Mouse (Mus musculus): Measurements from ENCODE around the gene Whrn.

Whrn gene

DNA sequence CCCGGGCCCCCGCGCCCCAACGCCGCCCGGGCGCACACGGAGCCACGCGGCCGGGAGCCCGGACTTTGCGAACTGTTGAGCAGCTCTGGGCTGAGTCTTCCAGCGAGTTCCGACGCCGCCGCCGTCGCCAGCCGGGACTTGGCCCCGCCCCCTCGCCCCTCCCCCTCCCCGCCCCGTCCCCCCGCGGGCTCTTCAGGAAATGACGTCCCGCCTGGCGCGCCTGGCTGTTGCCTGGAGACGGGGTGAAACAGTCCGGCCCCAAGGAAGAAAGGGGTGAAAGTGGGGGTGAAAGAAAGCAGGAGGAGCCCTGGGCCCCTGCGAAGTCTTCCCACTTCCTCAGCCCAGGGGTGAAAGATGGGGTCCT is at the start of gene Whrn:
Gene Whrn, minus strand, starts transcription at position 77 of the 364 bp plus-strand sequence.
- DNase-seq (ENCODE audit: low spot score): peak; percentile 76

DNA sequence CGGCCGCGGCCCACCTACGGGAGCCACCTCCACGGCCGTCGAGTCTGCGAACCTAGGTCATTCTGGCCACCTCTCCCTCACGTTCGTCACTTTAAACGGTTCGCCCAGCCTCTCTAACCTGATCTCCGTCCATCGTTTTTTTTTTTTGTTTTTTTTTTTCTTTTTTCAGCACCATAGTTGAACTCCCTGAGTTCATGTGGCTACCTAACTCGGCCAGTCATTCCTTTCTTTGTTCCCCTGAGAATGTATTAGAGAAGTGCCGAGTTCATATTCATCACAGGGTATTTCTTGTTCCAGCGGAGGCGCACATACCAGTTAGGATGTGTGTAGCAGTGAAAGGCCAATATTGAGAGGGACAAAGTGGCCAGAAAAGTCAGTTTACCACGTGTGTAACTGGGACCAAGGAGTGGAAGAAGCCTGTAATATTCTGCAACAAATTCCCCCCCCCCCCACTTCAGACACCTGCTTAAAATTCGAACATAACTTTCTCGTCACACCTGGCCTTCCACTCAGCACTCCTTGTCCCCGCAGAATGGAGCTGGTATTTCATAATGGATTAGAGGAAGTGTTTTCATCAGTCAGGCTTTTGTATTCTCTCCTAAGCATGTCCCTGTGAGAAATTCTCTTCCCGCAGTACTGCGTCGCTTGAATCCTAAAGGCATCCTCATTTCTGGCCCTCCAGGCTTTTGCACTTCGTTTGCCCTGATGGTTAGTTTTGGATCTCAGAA is 49.6 kb upstream of the Whrn start:
- no peak for DNase-seq (ENCODE audit: low spot score)

DNA sequence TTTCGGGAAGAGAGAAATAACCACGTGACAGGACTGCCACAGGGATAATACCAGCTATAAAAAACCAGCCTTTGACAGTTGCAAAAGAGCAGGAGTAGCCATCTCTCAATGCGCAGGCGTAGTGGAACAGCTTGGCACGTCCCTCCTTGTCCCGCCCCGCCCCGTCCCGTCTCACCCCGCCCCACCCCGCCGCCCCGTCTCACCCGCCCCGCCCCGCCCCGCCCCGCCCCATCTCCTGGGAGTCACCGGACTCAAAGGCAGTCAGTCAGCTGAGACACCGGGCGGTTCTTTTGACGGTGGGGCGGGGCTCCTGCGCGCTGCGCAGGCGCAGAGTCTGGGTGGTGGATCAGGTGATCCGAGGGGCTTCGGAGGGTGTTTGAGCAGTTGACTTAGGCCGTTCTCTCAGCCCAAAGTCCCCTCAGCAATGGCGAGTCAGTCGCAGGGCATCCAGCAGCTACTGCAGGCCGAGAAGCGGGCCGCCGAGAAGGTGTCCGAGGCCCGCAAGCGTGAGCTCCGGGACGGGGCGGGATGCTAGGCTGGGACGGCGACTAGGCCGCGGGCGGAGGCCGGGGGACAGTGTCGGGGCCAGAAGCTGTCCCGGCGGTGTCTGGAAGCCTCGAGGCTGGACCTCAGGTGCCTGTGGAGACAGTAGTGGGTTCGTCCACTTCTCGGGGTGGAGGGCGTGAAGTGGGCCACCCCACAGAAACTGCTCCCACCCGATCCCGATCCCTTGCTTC is 48.9 kb upstream of the Whrn start, which contains the start of gene Atp6v1g1:
Gene Atp6v1g1, plus strand, starts transcription at position 279 of the 737 bp plus-strand sequence.
- DNase-seq (ENCODE audit: low spot score): peak; percentile 96

DNA sequence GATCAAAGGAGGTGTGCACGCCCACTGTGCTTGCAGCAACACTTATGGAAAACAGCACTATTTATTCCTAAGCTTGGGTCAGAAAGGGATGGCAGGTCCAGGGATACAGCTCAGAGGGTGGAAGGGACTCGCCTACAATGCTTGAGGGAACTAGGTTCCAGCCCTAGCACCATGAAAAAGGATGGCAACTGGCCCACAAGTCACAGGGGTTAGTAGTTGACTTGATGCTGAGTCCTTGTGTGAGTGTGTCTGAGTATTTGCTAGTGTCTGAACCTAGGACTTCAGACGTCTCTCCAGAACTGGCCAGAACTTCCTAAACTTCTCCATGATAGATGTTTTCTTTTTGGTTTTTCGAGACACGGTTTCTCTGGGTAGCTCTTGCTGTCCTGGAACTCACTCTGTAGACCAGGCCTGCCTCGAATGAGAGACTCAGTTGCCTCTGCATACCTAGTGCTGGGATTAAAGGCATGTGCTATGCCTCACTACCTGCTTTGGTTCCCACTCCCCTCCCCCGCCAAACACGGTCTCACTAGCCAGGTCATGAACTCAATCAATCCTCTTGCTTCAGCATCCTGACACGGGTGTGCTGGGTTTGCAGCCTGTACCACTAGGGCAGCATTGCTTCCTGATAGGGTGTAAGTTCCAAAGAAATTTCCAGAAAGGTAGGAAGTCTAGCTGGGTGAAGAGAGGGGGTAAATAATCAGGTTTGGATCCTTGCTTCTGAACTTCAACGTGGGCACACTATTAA is 48.1 kb upstream of the Whrn start:
- no peak for DNase-seq (ENCODE audit: low spot score)

- no peak for DNase-seq (ENCODE audit: low spot score)
These were observed 46.4 kb upstream of the Whrn start for GRCm38 (mm10) chr4:63542209-63542608.

DNA sequence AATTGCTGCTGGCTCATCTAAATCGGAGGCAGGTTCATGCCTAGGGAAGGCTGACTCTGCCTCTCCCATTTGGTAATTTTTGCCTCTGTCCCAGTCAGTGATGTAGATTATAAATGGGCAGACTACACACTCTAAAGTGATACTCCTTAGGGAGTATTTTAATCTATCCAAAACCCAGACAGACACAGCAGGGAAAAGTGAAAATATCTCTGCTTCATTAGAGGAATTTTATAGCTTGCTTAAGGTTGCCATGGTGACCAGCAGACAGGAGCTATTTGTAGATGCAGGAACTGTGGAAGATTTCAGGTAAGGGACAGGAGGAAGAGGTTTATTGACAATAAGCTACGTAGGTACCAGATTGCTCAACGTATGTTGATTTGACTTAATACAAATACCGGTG is 41.8 kb upstream of the Whrn start:
- DNase-seq (ENCODE audit: low spot score): no peak

DNA sequence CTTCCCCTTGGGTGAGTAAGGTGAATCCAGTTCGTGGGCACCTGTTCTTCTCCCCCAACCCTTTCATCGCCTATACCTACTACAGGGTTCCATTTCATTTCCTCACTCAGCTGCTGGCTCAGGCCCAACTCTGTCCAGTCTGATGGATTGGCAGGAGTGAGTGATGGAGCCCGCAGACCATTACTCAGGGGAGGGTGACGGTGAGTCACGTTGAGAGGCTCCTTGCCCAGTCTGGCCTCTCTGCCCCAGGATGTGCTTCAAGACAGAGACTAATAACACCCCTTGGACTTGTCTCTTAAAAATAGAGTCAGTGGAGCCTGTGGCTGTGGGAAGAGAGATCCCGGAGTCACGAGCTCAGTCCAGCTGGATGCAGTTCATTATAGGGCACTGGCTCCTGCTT is 34.6 kb upstream of the Whrn start:
- DNase-seq (ENCODE audit: low spot score): no peak

- no peak for DNase-seq (ENCODE audit: low spot score)
These were observed 33.2 kb upstream of the Whrn start for GRCm38 (mm10) chr4:63528946-63529345.

DNA sequence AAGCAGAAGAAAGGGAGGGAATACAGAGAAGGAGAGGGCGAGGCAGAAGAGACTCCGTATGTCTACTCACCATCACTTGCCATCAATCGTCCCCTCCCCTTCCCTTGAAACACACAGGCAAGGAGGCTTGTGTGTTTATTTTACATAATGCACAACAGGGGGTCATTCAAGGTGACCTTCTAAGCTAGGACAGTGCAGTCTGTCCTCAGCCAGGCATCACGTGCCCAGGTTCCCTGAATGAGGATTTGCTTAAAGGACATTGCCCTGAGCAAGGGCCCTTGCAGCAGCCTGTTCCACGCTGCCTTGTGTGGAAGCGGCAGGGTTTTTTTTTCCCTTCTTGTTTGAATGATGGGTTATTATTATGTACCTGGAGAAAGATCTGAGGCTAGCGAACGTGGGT is 29.7 kb upstream of the Whrn start:
- DNase-seq (ENCODE audit: low spot score): no peak

DNA sequence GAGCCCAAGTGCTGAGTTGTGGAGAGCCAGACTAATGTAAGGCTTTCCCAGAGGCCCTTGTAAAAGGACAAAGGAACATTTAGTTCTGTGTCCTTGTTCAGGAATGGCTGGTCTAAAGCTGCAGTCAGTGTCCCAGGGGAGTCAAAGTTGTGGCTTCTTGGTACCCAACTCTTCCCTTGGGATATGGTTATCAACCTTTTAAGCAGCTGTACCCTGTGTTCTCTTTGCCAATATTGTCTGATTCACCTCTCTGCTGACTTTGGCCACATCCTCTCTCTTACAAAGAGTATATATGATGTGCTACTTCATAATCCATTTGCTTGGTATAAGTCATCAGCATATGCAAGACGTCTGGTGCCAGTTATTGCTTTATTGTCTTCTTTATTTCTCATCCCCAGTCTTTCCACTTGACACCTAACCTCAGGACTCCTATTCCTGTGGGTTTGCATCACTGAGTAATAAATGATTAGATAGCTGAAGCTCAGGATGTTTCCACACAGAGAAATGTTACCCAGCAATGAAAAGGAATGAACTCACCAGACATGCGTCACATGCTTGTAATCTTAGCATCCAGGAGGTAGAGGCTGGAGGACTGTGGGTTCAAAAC is 26.1 kb upstream of the Whrn start:
- DNase-seq (ENCODE audit: low spot score): no peak

DNA sequence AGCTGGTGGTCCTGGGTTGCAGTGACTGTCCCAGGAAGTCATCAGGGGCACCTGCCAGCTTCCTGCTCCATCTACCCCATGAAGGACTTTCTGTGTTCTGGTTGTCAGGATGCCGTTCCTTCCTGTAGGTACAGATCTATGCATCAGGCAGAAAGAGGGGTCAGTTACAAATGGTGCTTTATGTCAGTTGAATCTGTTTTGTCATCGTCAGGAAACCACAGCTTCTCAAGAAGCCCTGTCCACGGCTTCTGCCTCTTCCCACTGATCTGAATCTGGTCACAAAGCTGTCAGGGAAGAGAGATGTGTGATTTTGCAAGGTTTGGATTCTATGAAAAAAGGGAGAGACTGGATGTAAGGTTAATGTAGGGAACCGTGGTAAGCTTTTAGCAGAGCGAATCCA is 19.2 kb upstream of the Whrn start:
- DNase-seq (ENCODE audit: low spot score): no peak

DNA sequence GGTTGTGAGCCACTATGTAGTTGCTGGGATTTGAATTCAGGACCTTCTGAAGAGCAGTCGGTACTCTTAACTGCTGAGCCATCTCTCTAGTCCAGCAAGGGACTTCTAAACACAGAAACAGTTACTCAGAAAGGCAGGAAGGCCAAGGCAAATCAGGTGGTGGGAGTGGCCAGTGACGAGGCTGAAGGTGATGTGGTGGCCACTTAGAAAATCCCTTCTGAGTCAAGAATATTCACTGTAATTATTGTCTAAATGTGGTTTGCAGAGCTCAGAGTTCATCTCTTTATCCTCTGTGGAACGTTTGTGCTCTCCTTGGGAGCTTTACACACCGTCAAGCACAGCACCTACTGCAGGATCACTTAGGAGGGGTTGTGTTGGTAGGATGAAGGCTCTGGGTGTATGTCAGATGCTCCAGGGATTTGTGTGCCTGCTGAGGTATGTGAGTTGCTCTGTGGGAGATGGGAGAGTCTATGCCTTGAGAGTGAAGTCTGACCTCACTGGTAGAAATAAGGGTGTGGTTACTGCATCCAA is 18.7 kb upstream of the Whrn start:
- no peak for DNase-seq (ENCODE audit: low spot score)

GRCm38 (mm10) chr4:63512921-63513320 is 17.1 kb upstream of the Whrn start:
- no peak for DNase-seq (ENCODE audit: low spot score)

DNA sequence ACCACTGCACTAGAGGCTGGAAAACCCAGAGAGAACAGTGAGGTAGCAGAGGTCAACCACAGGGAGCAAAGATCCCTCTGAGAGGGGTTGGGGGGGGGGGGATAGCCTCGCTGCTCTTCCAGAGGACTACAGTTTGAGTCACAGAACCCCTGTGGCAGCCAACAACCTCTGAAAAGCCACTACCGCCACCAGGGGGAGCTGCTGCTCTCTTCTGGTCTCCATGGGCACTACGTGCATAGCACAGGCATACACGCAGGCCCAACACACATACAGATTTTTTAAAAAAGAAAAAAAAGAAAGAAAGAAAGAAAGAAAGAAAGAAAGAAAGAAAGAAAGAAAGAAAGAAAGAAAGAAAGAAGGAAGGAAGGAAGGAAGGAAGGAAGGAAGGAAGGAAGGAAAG is 12.4 kb upstream of the Whrn start:
- peak; percentile 78 for DNase-seq (ENCODE audit: low spot score)

- no peak for DNase-seq (ENCODE audit: low spot score)
These were observed 11.7 kb upstream of the Whrn start for GRCm38 (mm10) chr4:63507478-63507877.

DNA sequence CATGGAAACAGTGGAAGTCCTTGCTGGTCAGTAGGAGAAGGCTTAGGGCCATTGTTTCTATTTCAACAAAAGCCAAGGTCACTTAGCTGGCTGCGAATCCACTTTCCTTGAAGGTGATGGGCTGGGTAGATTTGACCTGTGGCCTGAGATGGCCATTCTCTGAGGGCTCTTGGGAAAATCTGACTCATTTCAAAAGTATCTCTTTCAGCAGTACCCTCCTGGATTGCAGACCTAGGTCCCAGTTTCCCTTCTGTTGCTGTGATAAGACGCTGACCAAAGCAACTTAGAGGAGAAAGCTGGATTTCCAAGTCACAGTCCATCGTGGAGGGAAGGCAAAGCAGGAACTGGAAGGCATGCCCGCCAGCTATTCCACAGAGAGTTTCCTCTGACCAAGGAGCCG is 8.2 kb upstream of the Whrn start:
- DNase-seq (ENCODE audit: low spot score): no peak

GRCm38 (mm10) chr4:63501050-63501449 is 5.3 kb upstream of the Whrn start:
- DNase-seq (ENCODE audit: low spot score): no peak

- DNase-seq (ENCODE audit: low spot score): no peak
These were observed 2.6 kb upstream of the Whrn start for GRCm38 (mm10) chr4:63498346-63498745.

- DNase-seq (ENCODE audit: low spot score): no peak
These were observed 521 bp upstream of the Whrn start for GRCm38 (mm10) chr4:63496312-63496711.

GRCm38 (mm10) chr4:63494967-63495914 is 550 bp downstream of the Whrn start:
- DNase-seq (ENCODE audit: low spot score): peak; percentile 61

DNA sequence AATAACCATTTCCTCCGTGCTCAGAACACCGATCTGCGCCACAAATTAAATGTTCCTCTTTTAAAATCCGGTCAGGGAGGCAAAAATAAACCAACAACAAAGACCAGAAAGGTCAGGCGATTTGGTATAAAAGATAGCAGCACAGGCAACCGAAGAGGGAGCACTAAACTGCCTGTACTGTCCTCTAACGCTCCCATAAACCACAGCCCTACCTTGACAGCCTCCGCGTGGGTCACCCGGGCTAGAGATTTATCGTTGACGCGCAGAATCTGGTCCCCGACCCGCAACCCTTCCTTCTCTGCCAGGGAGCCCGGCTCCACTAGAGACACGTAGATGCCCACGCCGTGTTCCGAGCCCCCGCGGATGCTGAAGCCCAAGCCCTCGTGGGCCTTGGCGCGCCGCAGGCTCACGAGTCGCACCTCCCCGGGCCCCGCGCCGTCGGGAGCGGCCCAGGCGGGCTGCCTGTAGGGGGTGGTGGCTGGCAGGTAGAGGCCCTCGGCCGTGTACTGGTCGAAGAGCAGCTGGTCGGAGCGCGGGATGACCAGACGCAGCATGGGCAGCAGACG is 1.3 kb downstream of the Whrn start:
- no peak for DNase-seq (ENCODE audit: low spot score)

All from urinary bladder, postnatal 14 days (tissue).